Mouse (Mus musculus): Measurements from ENCODE around the gene Terb1. TPM values are rescaled to one million over a fixed set of nuclear protein-coding genes. Genes with fewer than 3 reads are reported as not detected.

Gene Terb1
- polyA plus RNA-seq, 1 experiment from 2014 or later: 0.10 TPM

DNA sequence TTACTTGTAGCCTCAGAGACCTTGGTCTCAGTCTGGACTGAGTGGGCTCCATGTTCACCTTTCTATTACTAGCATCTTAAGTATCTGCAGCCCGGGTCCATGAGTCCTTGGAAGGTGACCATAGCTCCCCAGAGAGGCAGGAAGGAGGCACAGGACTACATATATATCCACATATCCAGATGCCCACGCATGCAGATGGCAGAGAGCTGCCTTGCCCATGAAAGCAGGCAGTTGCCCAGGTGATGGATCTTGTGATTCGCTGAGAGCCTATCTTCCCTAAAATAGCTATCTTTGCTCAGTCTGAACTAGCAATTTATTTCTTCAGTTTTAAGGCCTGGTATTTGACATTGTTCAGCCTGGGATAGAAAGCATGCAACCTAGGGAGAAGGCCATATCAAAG is 98.2 kb downstream of the Terb1 start:
- ATAC-seq (ENCODE audit: low read depth): no peak
- Histone ChIP-seq H3K27ac (ENCODE audit: low read length) (no peak overlapping the region), H3K9me3 (ENCODE audit: control insufficient read depth, low read length) (no peaks in the 10 kb centered on the region), H3K9ac (ENCODE audit: low read length) (no peak overlapping the region), H3K4me1 (replicated peaks; ENCODE audit: control insufficient read depth, insufficient read depth, low read length) (0 out of 2 replicates have a peak, but pooled peaks cover 3% of the 10 kb centered on the region), H3K36me3 (ENCODE audit: control insufficient read depth, insufficient read depth, low read length) (no peaks in the 10 kb centered on the region), H3K4me2 (ENCODE audit: low read depth, low read length) (no peak overlapping the region), H3K27me3 (ENCODE audit: control insufficient read depth, insufficient read depth, low read depth, low read length) (no peaks in the 10 kb centered on the region), H3K4me3 (ENCODE audit: low read length) (no peak overlapping the region)
- 88% methylated on average over 3 of the region's 3 CpGs for WGBS

DNA sequence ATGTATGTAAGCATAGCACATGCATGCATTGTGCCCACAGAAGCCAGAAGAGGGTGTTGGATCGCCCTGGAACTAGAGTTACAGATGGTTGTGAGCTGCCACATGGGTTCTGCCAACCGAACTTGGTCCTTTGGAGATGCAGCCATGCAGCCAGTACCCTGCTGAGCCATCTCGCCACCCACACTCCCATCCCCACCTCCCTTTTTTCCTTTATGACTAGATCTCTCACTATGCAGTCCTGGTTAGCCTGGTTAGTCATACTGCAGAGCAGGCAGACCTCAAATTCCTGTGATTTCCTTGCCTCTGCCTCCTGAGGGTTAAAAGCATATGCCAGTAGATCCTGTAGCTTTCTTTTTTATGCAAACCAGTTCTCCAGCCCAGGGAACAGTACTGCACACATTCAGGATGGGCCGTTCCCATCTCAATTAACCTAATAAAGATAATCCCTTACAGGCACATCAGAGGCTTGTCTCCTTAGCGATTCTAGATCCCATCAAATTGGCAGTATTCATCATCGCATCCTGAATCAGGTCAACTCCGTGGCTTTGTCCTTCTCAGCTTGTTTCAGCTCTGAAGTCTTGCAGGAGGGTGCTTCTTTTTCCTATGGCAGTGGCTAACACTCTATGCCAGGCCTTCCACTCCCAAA is 99.0 kb downstream of the Terb1 start:
- H3K4me2 ChIP-seq (ENCODE audit: low read depth, low read length): no peak overlapping the region
- H3K27me3 ChIP-seq (ENCODE audit: control insufficient read depth, insufficient read depth, low read depth, low read length): no peaks in the 10 kb centered on the region
- no peak overlapping the region for H3K4me3 ChIP-seq (ENCODE audit: low read length)
- whole genome bisulfite sequencing: 69% methylated on average over 7 of the region's 7 CpGs
- no peak overlapping the region for H3K9ac ChIP-seq (ENCODE audit: low read length)
- H3K36me3 ChIP-seq (ENCODE audit: control insufficient read depth, insufficient read depth, low read length): no peaks in the 10 kb centered on the region
- no peak for ATAC-seq (ENCODE audit: low read depth)
- no peak overlapping the region for H3K27ac ChIP-seq (ENCODE audit: low read length)
- H3K9me3 ChIP-seq (ENCODE audit: control insufficient read depth, low read length): no peaks in the 10 kb centered on the region
- H3K4me1 ChIP-seq (replicated peaks; ENCODE audit: control insufficient read depth, insufficient read depth, low read length): peaks cover 5% of the 10 kb centered on the region

DNA sequence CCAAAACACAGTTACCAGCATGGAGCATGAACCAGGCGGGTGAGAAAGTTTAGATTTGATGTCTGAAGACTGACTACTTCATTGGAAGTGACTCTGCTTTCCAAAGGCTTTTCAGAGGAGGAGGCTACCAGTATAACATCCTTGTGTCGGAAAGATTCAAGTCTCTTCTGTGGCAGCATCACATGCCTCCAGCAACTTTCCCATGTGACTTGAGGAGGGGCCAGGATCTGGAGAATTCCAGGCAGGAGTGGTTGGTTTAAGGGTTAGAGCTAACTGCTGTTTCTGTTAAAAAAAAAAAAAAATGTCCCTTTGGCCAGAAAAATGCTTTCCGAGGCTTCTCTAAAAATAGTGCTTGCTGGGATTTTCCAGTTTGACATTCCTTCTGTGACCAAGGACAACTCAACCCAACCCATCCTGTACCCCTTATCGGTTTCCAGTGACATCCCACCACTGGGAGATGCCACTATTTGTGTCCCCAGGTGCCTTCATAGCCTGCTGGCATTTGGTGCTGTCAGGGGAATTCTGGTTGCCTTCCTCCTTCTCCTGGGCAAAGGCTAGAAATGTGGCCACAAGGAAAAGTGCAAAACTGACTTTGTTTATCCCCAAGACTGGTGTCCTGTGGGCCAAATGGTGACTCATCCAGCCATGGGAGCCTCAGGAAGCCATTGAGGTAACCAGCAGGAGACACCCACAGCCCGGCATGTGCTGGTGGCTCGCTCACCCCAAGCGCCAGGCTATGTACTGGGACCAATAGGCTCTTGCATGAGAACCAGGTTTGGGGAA is 101.2 kb downstream of the Terb1 start:
- no peak for ATAC-seq (ENCODE audit: low read depth)
- 76% methylated on average over 7 of the region's 7 CpGs for WGBS

DNA sequence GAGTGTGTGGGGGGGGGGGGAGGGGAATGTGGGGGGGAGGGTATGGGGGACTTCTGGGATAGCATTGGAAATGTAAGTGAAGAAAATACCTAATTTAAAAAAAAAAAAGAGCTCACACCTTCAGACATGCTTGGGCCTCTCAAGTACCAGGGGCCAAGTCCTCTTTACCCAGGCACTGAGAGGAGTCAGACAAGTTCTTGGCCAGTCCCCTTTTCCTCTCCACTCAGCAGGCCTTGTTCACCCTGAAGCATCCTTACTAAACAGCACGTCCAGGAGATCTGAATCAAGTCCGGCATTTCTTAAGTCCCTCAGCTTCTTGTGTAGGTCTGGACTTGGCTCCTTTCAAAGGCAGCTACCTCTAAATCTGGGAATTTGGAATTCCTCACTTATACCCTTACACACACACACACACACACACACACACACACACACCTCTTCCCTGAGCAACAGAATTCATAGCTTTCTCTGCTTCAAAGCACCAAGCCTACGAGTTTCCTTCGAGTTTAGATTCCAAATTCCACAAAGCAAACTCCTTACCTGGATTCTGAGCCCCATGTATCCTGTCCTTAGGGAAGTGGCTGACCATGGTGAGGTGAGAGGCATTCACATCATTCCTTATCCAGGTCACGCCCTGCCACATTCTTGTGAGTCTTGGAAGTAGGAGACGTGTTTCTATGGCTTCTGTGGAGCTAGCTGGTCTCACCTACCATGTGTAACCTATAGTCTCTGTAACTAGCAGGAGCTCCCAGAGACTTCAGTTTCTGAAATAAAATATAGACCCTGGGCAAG is 103.2 kb downstream of the Terb1 start:
- peak; percentile 78 for ATAC-seq (ENCODE audit: low read depth)
- H3K27me3 ChIP-seq (ENCODE audit: control insufficient read depth, insufficient read depth, low read depth, low read length): no peaks in the 10 kb centered on the region
- H3K9ac ChIP-seq (ENCODE audit: low read length): no peak overlapping the region
- no peaks in the 10 kb centered on the region for H3K9me3 ChIP-seq (ENCODE audit: control insufficient read depth, low read length)
- no peak overlapping the region for H3K4me2 ChIP-seq (ENCODE audit: low read depth, low read length)
- peaks cover 8% of the 10 kb centered on the region for H3K4me1 ChIP-seq (replicated peaks; ENCODE audit: control insufficient read depth, insufficient read depth, low read length)
- WGBS: 49% methylated on average over 6 of the region's 6 CpGs
- no peak overlapping the region for H3K4me3 ChIP-seq (ENCODE audit: low read length)
- H3K36me3 ChIP-seq (ENCODE audit: control insufficient read depth, insufficient read depth, low read length): no peaks in the 10 kb centered on the region
- peak overlapping the region; percentile 49 for H3K27ac ChIP-seq (ENCODE audit: low read length)

More for the DNA sequence above, 101.2 kb downstream of the Terb1 start:
- peaks cover 11% of the 10 kb centered on the region for H3K4me1 ChIP-seq (replicated peaks; ENCODE audit: control insufficient read depth, insufficient read depth, low read length)
- no peak overlapping the region for H3K9ac ChIP-seq (ENCODE audit: low read length)
- no peak overlapping the region for H3K4me3 ChIP-seq (ENCODE audit: low read length)
- no peaks in the 10 kb centered on the region for H3K36me3 ChIP-seq (ENCODE audit: control insufficient read depth, insufficient read depth, low read length)
- no peaks in the 10 kb centered on the region for H3K27me3 ChIP-seq (ENCODE audit: control insufficient read depth, insufficient read depth, low read depth, low read length)
- H3K4me2 ChIP-seq (ENCODE audit: low read depth, low read length): no peak overlapping the region
- no peak overlapping the region for H3K27ac ChIP-seq (ENCODE audit: low read length)
- H3K9me3 ChIP-seq (ENCODE audit: control insufficient read depth, low read length): no peaks in the 10 kb centered on the region

DNA sequence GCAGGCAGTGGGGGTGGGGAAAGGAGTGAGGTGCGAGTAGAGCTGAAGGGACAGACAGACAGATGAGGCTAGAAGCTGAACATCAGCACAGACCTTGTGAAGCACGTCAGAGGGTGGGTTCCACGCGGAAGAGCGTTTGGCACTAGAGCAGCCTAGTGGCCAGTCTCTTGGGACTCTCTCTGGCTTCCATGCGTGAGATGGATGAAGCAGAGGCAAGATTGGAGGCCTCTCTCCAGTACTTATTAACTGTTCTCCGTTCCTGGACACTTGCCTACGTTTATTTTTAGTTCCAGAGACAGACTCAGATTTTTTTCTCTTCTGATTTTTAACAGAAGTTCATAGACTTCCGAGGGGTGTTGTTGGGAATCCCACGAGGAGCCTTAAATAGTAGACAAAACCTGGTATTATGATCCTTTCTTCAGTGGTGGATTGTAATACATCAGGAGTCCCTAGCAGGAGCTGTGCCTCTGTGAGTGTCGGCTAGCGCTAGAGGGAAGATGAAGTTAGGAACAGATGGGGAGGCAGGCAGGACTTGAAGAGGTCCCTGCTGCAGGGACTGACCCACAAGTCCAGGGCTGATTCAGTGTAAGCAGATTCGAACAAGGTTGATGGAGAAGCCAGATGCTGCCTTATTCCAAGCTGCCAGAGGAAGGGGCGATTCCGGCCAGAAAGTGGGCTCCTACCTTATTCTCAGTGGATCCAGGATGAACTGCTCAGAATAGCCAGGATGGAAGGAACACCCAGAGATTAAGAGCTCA is 104.1 kb downstream of the Terb1 start:
- Histone ChIP-seq H3K4me2 (ENCODE audit: low read depth, low read length) (no peak overlapping the region), H3K27me3 (ENCODE audit: control insufficient read depth, insufficient read depth, low read depth, low read length) (no peaks in the 10 kb centered on the region), H3K4me1 (replicated peaks; ENCODE audit: control insufficient read depth, insufficient read depth, low read length) (peaks cover 8% of the 10 kb centered on the region), H3K9me3 (ENCODE audit: control insufficient read depth, low read length) (no peaks in the 10 kb centered on the region), H3K27ac (ENCODE audit: low read length) (peak overlapping the region; percentile 49), H3K36me3 (ENCODE audit: control insufficient read depth, insufficient read depth, low read length) (no peaks in the 10 kb centered on the region), H3K4me3 (ENCODE audit: low read length) (no peak overlapping the region), H3K9ac (ENCODE audit: low read length) (no peak overlapping the region)
- WGBS: 44% methylated on average over 15 of the region's 15 CpGs
- peak; percentile 32; the same call in 1 of the 2 replicates for ATAC-seq (ENCODE audit: low read depth)

DNA sequence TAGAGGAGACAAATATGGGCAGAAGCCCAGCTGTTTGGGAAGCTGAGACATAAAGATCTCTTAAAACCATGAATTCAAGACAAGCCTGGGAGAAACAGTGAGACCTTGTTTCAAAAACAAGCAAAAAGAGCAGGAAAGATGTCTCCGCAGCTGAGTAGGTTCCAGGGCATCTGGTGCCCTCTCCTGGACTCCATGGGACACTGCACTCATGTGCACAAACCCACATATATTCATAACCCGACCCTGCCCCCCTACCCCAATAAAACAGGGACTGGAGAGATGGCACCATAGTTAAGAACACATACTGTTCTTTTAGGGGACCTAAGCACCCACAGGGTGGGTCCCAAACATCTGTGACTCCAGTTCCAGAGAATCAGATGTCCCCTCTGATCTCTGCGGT is 106.1 kb downstream of the Terb1 start:
- H3K9me3 ChIP-seq (ENCODE audit: control insufficient read depth, low read length): no peaks in the 10 kb centered on the region
- no peaks in the 10 kb centered on the region for H3K27me3 ChIP-seq (ENCODE audit: control insufficient read depth, insufficient read depth, low read depth, low read length)
- no peak overlapping the region for H3K4me3 ChIP-seq (ENCODE audit: low read length)
- peaks cover 8% of the 10 kb centered on the region for H3K4me1 ChIP-seq (replicated peaks; ENCODE audit: control insufficient read depth, insufficient read depth, low read length)
- no peaks in the 10 kb centered on the region for H3K36me3 ChIP-seq (ENCODE audit: control insufficient read depth, insufficient read depth, low read length)
- no peak overlapping the region for H3K4me2 ChIP-seq (ENCODE audit: low read depth, low read length)
- no peak overlapping the region for H3K9ac ChIP-seq (ENCODE audit: low read length)
- H3K27ac ChIP-seq (ENCODE audit: low read length): no peak overlapping the region
- ATAC-seq (ENCODE audit: low read depth): no peak
- 72% methylated on average over 3 of the region's 3 CpGs for WGBS

Other genes with a start within 250 kb of the Terb1 start
- gene Cmtm2a, start 216.7 kb downstream of the Terb1 start, polyA plus RNA-seq (2015; fragmentation: Nextera tagmentation; extraction: Ambion mirVana): not detected in 2 replicates
- not detected in 2 replicates for gene Gm45711, start 199.8 kb downstream of the Terb1 start, polyA plus RNA-seq (2015; fragmentation: Nextera tagmentation; extraction: Ambion mirVana)
- not detected in 2 replicates for gene Cmtm1, start 199.8 kb downstream of the Terb1 start, polyA plus RNA-seq (2015; fragmentation: Nextera tagmentation; extraction: Ambion mirVana)
- gene Gm11020, start 188.3 kb downstream of the Terb1 start, polyA plus RNA-seq (2015; fragmentation: Nextera tagmentation; extraction: Ambion mirVana): not detected in 2 replicates
- gene Cmtm2b, start 187.7 kb downstream of the Terb1 start, polyA plus RNA-seq (2015; fragmentation: Nextera tagmentation; extraction: Ambion mirVana): not detected in 2 replicates
- gene Cmtm3, start 170.5 kb downstream of the Terb1 start, polyA plus RNA-seq (2015; fragmentation: Nextera tagmentation; extraction: Ambion mirVana): 133 and 142 TPM in 2 replicates
- gene Cmtm4, start 114.1 kb downstream of the Terb1 start, polyA plus RNA-seq (2015; fragmentation: Nextera tagmentation; extraction: Ambion mirVana): 2.5 and 2.6 TPM in 2 replicates
- gene Dync1li2, start 66.9 kb downstream of the Terb1 start, polyA plus RNA-seq (2015; fragmentation: Nextera tagmentation; extraction: Ambion mirVana): 60.8 and 62.9 TPM in 2 replicates
- gene Nae1, start 24.7 kb upstream of the Terb1 start, polyA plus RNA-seq (2015; fragmentation: Nextera tagmentation; extraction: Ambion mirVana): 83.9 and 86.7 TPM in 2 replicates
- 0.74 and 0.93 TPM in 2 replicates for gene Car7, start 24.8 kb upstream of the Terb1 start, polyA plus RNA-seq (2015; fragmentation: Nextera tagmentation; extraction: Ambion mirVana)
- 8.4 and 8.9 TPM in 2 replicates for gene Pdp2, start 81.5 kb upstream of the Terb1 start, polyA plus RNA-seq (2015; fragmentation: Nextera tagmentation; extraction: Ambion mirVana)
- 70.4 and 75.6 TPM in 2 replicates for gene Cdh16, start 114.5 kb upstream of the Terb1 start, polyA plus RNA-seq (2015; fragmentation: Nextera tagmentation; extraction: Ambion mirVana)
- gene Rrad, start 121.4 kb upstream of the Terb1 start, polyA plus RNA-seq (2015; fragmentation: Nextera tagmentation; extraction: Ambion mirVana): 21.7 and 22.2 TPM in 2 replicates
- 109 and 111 TPM in 2 replicates for gene Ciao2b, start 132.1 kb upstream of the Terb1 start, polyA plus RNA-seq (2015; fragmentation: Nextera tagmentation; extraction: Ambion mirVana)
- 0.45 TPM in 1 of 2 replicates, not detected in the other for gene Ces2a, start 224.1 kb upstream of the Terb1 start, polyA plus RNA-seq (2015; fragmentation: Nextera tagmentation; extraction: Ambion mirVana)